Mouse (Mus musculus) lung, embryonic 16.5 days (tissue): Measurements from ENCODE around the gene Srsf1. TPM values are rescaled to one million over a fixed set of nuclear protein-coding genes. Genes with fewer than 3 reads are reported as not detected.

Experiments used
- ATAC-seq: fragments of 200-750 bp; cut with Nextera tagmentation; 2 replicates; pipeline ENCODE4 v1.8.0; 2017; ENCODE audit warnings: low read depth, mild to moderate bottlenecking, moderate library complexity
- H3K27ac ChIP-seq: fragments of 300-500 bp; sonication (generic); 2 replicates; pipeline ENCODE4 v1.5.1; 2014; ENCODE audit warnings: mild to moderate bottlenecking, control low read depth, low read length
- H3K27me3 ChIP-seq: fragments of 300-500 bp; sonication (generic); 2 replicates; pipeline ENCODE4 v1.6.1; 2014; ENCODE audit warnings: low read depth, low read length, mixed read lengths; ENCODE audit not compliant: control insufficient read depth, insufficient read depth
- H3K36me3 ChIP-seq: fragments of 300-500 bp; sonication (generic); 2 replicates; pipeline ENCODE4 v1.6.1; 2014; ENCODE audit warnings: low read length; ENCODE audit not compliant: control insufficient read depth, insufficient read depth
- H3K4me1 ChIP-seq: fragments of 300-500 bp; sonication (generic); replicated peaks from 2 replicates; pipeline ENCODE4 v1.6.1; 2014; ENCODE audit warnings: low read length, mixed read lengths; ENCODE audit not compliant: control insufficient read depth, insufficient read depth
- H3K4me2 ChIP-seq: fragments of 300-500 bp; sonication (generic); 2 replicates; pipeline ENCODE4 v1.6.1; 2014; ENCODE audit warnings: low read depth, low read length, control low read depth
- H3K4me3 ChIP-seq: fragments of 300-500 bp; sonication (generic); 2 replicates; pipeline ENCODE4 v1.5.1; 2014; ENCODE audit warnings: mild to moderate bottlenecking, low read length, control low read depth
- H3K9ac ChIP-seq: fragments of 300-500 bp; sonication (generic); 2 replicates; pipeline ENCODE4 v1.6.1; 2014; ENCODE audit warnings: low read length, control low read depth
- H3K9me3 ChIP-seq: fragments of 300-500 bp; sonication (generic); 2 replicates; pipeline ENCODE4 v1.6.1; 2016; ENCODE audit warnings: low read length; ENCODE audit not compliant: control insufficient read depth
- WGBS: fragments of 180-500 bp; shearing (Covaris S2); extraction: QIAGEN DNeasy Blood & Tissue Kit; methylation state at CpG from one replicate; pipeline ENCODE4 v1.1.7; 2014; 5-methylcytosine and 5-hydroxymethylcytosine counted together
- polyA plus RNA-seq: library from polyadenylated mRNA; unstranded; fragments of >200 nt; fragmentation: Nextera tagmentation; extraction: Ambion mirVana; gene quantifications from 2 replicates; pipeline ENCODE4 v1.2.1, GENCODE M21; 2015

Srsf1 gene
- polyA plus RNA-seq, 1 experiment from 2014 or later: 272 TPM

DNA sequence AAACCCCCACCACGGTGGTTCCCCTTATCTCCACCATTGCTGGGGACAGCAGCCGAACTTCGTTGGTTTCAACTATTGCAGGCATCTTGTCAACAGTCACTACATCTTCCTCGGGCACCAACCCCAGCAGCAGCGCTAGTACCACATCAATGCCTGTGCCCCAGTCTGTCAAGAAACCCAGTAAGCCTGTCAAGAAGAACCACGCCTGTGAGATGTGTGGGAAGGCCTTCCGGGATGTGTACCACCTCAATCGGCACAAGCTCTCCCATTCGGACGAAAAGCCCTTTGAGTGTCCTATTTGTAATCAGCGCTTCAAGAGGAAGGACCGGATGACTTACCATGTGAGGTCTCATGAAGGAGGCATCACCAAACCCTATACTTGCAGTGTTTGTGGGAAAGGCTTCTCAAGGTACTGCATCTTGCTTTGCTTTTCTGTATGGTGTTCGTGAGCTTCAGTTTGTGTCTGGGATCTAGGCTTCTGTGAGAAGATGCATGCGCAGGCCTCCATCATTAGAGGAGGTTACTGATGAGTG lies 26.2 kb downstream of the Srsf1 start:
- H3K9ac ChIP-seq: no peak overlapping the region
- no peak for ATAC-seq
- 70% methylated on average over 14 of the region's 14 CpGs for WGBS
- H3K4me1 ChIP-seq: peaks cover 19% of the 10 kb centered on the region
- H3K4me2 ChIP-seq: no peak overlapping the region
- H3K36me3 ChIP-seq: peaks cover 28% of the 10 kb centered on the region
- H3K9me3 ChIP-seq: no peaks in the 10 kb centered on the region
- no peaks in the 10 kb centered on the region for H3K27me3 ChIP-seq
- no peak overlapping the region for H3K4me3 ChIP-seq
- H3K27ac ChIP-seq: no peak overlapping the region

DNA sequence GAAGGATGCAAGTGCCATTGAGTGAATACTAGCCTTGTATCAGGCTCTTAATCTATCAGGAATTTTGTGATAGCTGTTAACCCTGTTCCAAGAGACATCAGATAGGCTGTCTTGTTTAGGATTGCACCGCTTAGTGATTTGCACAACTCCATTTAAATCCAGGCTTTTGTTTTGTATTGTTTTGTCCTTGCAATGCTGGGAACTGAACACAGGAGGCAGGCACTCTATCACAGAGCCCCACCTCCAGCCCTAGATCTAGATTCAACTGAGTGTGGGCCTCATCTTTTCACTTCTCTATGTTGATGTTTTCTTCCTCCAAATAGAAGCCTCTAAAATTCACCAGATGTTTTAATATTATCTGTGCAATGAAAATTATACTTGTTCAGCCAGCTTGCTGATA lies 28.5 kb downstream of the Srsf1 start:
- H3K4me2 ChIP-seq: no peak overlapping the region
- H3K36me3 ChIP-seq: peaks cover 43% of the 10 kb centered on the region

GRCm38 (mm10) chr11:88076394-88076793 lies 29.2 kb downstream of the Srsf1 start:
- ATAC-seq: no peak

More for the DNA sequence above, 28.5 kb downstream of the Srsf1 start:
- no peak overlapping the region for H3K4me3 ChIP-seq
- H3K27ac ChIP-seq: no peak overlapping the region
- H3K27me3 ChIP-seq: no peaks in the 10 kb centered on the region
- H3K4me1 ChIP-seq: peaks cover 9% of the 10 kb centered on the region
- H3K9ac ChIP-seq: no peak overlapping the region
- no peaks in the 10 kb centered on the region for H3K9me3 ChIP-seq
- WGBS: 76% methylated on average over 1 of the region's 1 CpGs
- no peak for ATAC-seq

DNA sequence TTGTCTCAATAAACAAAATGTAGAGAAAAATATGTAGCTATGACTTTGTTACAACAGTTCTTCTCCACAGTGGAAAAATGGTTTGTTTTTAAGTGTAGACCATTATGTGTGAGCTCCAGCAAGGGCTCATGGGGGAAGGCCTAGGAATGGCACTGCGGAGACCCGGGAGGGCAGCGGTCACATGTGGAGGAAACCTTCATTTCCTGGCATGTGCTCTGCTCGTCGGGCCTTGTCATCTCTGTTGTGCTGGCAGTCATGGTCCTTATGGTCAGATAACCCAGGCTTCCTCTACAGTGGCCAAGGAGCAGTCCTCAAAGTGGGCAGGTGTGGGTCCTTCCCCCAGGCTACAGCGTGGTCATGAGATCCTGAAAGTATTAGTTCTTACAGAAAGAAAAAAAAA lies 36.5 kb downstream of the Srsf1 start:
- H3K27me3 ChIP-seq: no peaks in the 10 kb centered on the region
- H3K4me2 ChIP-seq: no peak overlapping the region
- H3K4me3 ChIP-seq: no peak overlapping the region
- no peak for ATAC-seq
- no peaks in the 10 kb centered on the region for H3K9me3 ChIP-seq
- peaks cover 7% of the 10 kb centered on the region; the same call in 1 of the 2 replicates for H3K4me1 ChIP-seq
- no peak overlapping the region for H3K27ac ChIP-seq
- no peak overlapping the region for H3K9ac ChIP-seq
- WGBS: 63% methylated on average over 6 of the region's 6 CpGs
- peaks cover 27% of the 10 kb centered on the region for H3K36me3 ChIP-seq

More at GRCm38 (mm10) chr11:88076394-88076793, 29.2 kb downstream of the Srsf1 start:
- 68% methylated on average over 1 of the region's 1 CpGs for WGBS
- no peak overlapping the region for H3K9ac ChIP-seq
- peaks cover 2% of the 10 kb centered on the region for H3K4me1 ChIP-seq
- H3K27ac ChIP-seq: no peak overlapping the region
- peaks cover 45% of the 10 kb centered on the region for H3K36me3 ChIP-seq
- H3K27me3 ChIP-seq: no peaks in the 10 kb centered on the region
- no peak overlapping the region for H3K4me2 ChIP-seq
- H3K9me3 ChIP-seq: no peaks in the 10 kb centered on the region
- H3K4me3 ChIP-seq: no peak overlapping the region

DNA sequence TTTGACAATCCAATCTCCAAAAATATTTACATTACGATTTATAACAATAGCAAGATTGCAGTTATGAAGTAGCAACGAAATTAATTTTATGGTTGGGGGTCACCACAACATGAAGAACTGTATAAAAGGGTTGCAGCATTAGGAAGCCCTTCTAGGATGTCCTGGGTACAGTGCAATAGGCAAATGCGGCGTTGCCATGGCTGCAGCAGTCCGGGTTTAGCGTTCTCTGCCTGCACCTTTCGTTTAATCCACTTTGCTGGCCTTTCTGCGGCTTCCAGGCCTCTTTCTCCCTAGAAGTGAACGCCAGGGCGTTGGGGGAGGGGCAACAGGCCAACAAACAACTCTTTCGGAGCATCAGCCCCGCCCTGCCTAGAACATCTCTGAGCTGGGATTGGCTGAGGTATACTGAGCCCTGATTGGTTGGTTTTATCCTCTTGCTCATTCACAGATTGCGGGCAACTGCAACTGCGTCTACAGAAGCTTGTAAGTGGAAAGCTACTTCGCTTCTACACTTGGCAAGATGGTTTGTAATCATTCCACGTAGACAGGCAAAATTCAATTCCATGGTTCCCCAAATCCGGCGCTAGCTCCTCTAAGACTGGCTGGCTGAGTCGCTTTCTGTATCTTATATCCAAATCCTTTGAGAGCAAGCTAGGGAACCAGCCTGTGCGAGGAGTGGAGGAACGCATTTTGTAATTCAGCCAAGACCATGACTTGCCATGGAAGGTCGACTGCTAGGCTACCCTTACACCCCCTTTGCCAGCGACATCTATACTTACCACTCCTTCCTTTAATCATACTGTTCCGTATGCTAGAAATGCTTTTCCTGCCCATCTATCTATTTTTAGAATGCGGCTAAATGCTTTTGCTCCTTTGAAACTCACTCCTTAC lies 39.8 kb downstream of the Srsf1 start:
- Histone ChIP-seq H3K9ac (peak overlapping the region; percentile 61), H3K27ac (peak overlapping the region; percentile 62), H3K4me1 (peaks cover 7% of the 10 kb centered on the region; the same call in 1 of the 2 replicates), H3K4me2 (peak overlapping the region; percentile 63), H3K36me3 (peaks cover 7% of the 10 kb centered on the region), H3K27me3 (no peaks in the 10 kb centered on the region), H3K4me3 (peak overlapping the region; percentile 38), H3K9me3 (no peaks in the 10 kb centered on the region)
- peak; percentile 97 for ATAC-seq
- WGBS: 6% methylated on average over 25 of the region's 25 CpGs

- Histone ChIP-seq H3K4me2 (no peak overlapping the region), H3K27me3 (no peaks in the 10 kb centered on the region), H3K9me3 (no peaks in the 10 kb centered on the region), H3K9ac (no peak overlapping the region), H3K4me3 (no peak overlapping the region), H3K4me1 (peaks cover 7% of the 10 kb centered on the region; the same call in 1 of the 2 replicates), H3K36me3 (peaks cover 2% of the 10 kb centered on the region; the same call in 1 of the 2 replicates), H3K27ac (no peak overlapping the region)
- 62% methylated on average over 5 of the region's 5 CpGs for WGBS
- ATAC-seq: no peak
These were observed 42.0 kb downstream of the Srsf1 start for GRCm38 (mm10) chr11:88089150-88089549.

- no peak for ATAC-seq
- no peak overlapping the region for H3K4me3 ChIP-seq
These were observed 43.1 kb downstream of the Srsf1 start for GRCm38 (mm10) chr11:88090293-88090692.

GRCm38 (mm10) chr11:88091949-88092348 lies 44.8 kb downstream of the Srsf1 start:
- 60% methylated on average over 1 of the region's 1 CpGs for WGBS
- Histone ChIP-seq H3K27ac (no peak overlapping the region), H3K27me3 (no peaks in the 10 kb centered on the region), H3K9ac (no peak overlapping the region), H3K4me3 (no peak overlapping the region), H3K4me2 (no peak overlapping the region), H3K9me3 (no peaks in the 10 kb centered on the region), H3K36me3 (no peaks in the 10 kb centered on the region), H3K4me1 (peaks cover 7% of the 10 kb centered on the region)
- no peak for ATAC-seq

More at GRCm38 (mm10) chr11:88090293-88090692, 43.1 kb downstream of the Srsf1 start:
- no peak overlapping the region for H3K27ac ChIP-seq
- WGBS: 83% methylated on average over 5 of the region's 5 CpGs
- H3K9me3 ChIP-seq: no peaks in the 10 kb centered on the region
- H3K36me3 ChIP-seq: no peaks in the 10 kb centered on the region
- H3K27me3 ChIP-seq: no peaks in the 10 kb centered on the region
- no peak overlapping the region for H3K4me2 ChIP-seq
- H3K9ac ChIP-seq: no peak overlapping the region
- H3K4me1 ChIP-seq: peaks cover 7% of the 10 kb centered on the region; the same call in 1 of the 2 replicates

DNA sequence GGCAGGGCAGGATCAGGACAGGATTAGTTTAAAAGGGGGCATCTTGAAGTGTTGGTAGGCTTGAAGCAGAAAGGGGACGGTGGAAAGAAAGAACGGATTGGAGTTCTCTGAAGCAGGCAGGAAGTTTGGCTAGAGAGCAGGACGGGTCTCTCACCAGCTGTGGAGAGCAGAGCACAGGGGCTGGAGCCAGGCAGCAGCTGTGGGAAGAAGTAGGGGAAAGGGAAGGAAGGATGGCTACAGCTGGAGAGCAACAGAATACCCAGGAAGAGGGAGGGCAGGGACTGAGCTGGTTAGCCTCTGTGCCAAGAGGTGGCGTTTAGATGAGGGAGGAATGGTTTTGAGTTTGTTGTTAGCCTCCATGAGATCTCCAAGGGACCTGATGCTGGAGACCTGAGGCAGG lies 50.0 kb downstream of the Srsf1 start:
- ATAC-seq: peak; percentile 49; the same call in 1 of the 2 replicates
- Histone ChIP-seq H3K9ac (0 out of 2 replicates have a peak overlapping the region, but pooled peaks have one; percentile 21), H3K9me3 (no peaks in the 10 kb centered on the region), H3K4me1 (peaks cover 21% of the 10 kb centered on the region), H3K27me3 (no peaks in the 10 kb centered on the region; the same call in 1 of the 2 replicates), H3K36me3 (no peaks in the 10 kb centered on the region), H3K4me3 (no peak overlapping the region), H3K4me2 (no peak overlapping the region), H3K27ac (peak overlapping the region; percentile 34; the same call in 1 of the 2 replicates)
- WGBS: 10% methylated on average over 4 of the region's 4 CpGs
